Mouse (Mus musculus): ENCODE measurements around the gene Tuba1b.

The Tuba1b gene

DNA sequence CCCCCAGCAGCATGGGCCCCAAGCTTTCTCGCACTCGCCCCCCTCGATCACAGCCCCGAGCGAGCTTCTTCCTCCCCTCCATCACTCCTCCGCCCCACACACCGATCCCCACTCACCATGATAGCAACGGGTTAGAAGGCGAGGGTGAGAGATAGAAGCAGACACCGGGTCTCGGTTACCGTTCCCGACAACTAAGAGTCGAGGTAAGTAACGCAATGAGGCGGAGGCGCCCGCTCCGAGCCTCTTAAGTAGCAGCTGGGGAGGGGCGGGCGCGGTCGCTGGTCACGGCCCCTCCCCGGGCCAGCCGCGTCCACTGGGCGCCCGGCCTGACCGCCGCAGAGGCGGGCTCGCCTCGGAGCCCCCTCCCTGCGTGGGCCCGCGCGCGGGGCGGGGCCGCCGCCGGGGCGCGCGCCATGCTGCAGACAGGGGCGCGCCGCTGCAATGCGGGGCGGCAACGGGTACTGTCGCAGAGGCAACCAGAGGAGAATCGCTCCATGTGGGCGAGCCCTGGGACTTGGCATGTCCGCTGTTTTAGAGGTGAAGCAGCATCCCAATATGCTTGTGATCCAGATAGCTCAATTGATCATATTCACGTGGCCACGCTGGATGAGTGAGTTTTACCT lies at the start of gene Tuba1b:
Tuba1b (minus strand) TSS at position 349 of the 623 bp plus-strand sequence.
- TF ChIP-seq GATA4 (IDR thresholded peaks at IDR 0.05; ENCODE audit: insufficient replicate concordance, low read length) = no peak

DNA sequence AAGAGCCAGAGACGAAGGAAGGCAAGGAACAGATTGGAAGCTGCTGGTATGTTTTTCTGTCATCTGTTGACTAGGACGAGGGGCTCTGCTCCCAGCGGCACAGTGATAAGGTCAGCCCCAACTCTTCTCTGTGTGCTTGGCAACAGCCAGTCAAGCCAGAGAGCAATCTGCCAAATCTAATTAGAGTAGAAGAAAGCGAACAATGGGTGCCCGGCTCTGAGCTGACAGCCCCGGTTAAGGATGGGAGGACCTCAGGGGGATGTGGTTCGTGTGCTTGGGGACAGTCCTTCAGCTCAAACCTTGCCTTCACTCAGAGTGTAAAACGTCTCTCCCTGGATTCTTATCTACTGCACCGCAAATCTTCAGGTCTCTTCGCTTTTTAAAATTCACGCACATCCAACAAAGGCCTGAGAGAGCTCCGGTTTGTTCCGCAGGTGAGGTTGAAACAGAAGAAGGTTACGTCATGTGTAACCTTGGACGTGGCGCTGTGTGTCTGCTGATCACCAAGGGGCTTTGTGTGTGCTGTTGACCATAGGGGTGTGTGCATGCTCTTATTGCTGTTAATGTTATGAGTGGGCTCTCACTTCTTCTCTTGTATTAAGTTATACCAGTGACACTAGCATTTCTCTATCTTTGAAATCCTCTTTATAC lies 49.2 kb upstream of the Tuba1b start:
- TF ChIP-seq GATA4 (IDR thresholded peaks at IDR 0.05; ENCODE audit: insufficient replicate concordance, low read length) = no peak

DNA sequence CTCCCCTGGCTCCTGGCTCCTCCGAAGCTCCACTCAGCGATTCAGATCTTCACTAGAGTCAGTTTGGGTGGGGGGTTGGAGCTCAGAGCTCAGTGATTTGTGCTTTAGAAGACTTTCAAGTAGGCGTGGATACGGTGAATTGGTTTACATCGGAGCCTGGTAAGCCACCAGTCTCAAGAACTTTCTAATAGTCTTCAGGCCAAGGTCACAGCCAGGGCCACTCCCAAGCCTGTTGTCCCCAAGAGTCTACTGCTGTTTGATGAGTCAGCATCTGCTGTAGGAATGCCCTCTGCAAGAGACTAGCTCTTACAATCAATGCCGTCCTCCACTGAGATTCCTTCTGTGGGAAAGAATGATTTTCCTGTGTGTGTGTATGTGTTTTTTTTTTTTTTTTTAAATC lies 47.7 kb upstream of the Tuba1b start:
- TF ChIP-seq GATA4 (IDR thresholded peaks at IDR 0.05; ENCODE audit: insufficient replicate concordance, low read length) = no peak

DNA sequence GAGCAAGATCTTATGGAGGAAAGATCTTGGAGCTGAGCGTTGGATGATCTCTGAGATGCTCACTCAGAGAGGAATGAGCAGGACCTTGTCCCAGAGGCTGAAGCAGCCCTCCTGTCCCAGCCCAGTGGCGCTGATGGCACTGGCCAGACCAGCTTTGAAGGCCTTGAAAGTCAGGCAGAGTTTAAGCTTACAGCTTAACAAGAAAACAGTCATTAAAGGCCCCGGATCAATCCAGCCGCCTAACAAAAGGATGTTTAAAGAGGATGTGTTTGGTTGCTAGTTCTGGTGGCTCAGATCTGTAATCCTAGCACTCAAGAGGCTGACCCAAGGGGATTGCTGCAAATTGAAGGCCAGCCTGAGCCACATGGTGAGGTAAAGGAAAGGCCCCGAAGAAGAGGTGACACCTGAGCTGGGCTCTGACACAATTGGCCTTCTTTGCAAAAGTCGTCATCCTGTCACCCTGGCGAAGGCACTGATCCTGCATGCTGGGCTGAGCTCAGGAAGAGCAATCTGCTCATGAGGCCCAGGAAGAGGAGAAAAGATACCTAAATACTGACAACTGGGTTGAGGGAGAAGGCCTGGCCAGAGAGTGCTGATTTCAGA lies 45.7 kb upstream of the Tuba1b start:
- TF ChIP-seq GATA4 (IDR thresholded peaks at IDR 0.05; ENCODE audit: insufficient replicate concordance, low read length) = no peak

DNA sequence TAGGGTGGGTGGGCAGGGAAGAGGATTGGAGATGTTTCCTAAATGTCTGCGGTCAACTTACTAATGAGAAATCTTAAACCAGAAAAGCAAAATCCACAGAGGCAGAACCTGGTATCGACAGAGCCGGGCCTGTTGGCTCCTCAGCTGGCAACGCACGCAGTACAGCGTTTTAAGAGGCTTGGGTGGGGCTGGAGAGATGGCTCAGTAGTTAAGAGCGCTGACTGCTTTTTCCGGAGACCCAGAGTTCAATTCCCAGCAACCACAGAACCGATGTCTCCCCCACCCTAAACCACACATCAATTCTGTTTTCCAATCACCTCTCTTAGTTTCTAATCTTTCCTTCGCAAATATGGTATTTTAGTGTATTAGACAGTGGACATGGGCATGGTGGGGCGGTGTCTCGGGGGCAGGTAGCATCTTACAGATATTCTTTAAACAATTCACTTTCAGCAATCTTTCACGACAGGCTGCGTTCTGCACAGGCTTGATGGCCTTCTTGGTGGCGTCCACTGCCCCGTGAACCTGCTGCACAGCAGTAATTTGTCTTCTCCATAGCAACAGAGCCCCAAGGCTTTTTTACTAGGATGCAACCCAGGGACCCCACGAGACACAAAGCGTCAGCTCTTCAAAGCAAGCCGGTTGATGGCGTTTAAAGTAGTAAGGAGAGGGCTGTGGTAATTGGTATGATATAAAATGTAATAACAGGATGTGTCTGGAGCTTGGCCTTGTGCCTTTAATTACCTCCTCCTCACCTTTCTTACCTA lies 44.2 kb upstream of the Tuba1b start:
- no peak for TF ChIP-seq GATA4 (IDR thresholded peaks at IDR 0.05; ENCODE audit: insufficient replicate concordance, low read length)

DNA sequence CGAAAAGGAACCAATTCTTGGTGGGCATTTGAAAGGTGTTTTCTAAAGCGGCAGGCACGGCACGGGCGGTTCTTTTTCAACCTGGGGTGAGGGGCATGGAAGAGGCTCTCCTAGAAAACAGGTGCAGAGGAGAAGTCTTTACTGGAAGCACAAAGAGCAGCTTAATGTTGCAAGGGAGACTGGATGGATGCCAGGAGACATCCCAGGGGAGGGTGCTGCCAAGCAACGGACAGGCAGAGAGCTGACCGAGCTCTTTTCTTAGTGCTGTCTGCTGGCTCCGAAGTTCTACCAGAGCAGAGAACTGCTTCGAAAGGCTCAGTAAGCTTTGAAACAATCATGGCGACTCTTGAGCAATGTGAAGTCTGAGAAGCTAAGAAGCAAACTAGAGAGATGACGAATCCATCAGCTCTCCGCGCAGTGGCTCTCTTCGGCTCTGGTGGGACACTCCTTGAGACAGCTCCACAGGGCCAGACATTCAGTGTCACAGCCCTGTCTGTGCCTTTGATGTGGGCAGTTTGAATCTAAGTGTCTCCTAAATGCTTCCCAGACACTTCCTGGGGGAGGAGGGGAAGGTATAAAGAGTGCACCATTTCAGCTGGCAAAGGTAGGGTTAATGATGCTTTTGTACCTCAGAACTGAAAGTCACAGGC lies 43.5 kb upstream of the Tuba1b start:
- TF ChIP-seq GATA4 (IDR thresholded peaks at IDR 0.05; ENCODE audit: insufficient replicate concordance, low read length) = no peak

DNA sequence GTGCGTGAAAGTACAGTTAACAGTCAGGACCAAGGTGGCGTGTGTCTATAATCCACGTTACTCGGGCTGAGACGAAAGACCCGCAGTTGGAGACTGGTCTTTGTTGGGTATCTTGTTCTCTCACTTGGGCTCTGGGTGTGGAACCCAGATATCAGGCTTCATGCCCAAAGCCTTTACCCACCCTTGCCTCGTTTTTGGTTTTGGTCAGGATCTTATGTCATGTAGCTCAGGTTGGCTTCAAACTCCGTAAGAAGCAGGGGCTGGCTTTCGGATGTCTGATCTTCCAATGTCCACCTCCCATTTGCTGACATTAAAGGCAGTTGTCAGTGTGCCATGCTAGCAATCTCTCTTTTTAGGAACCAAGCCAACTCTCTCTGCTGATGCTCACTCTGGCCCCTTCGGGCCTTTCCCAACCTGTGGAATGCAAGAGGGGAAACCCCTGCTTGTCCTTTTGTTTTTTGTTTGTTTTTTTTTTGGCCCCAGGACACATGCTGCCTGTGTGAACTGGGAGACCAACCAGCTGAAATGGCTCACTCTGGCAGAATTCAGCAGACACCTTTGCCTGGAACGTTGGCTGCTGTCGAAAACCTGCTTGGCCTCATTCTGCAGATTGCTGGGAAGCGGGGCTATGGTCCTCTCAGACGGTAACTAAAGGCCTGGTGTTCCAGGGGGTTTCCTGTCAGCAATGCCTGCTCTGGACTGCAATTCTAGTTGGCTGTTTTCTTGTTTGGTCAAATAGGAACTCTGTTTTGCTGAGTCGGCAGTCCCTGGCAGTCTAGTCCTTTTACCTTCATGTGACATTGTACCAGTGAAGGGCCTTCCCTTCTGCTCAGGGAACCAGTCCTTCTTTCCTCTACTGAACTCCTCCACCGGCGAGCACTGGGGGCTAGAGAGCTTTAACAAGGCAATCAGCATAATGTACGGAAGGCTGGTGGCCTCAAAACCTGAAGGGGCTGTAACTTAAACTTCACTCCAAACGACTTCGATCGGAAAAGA lies 42.7 kb upstream of the Tuba1b start:
- TF ChIP-seq GATA4 (IDR thresholded peaks at IDR 0.05; ENCODE audit: insufficient replicate concordance, low read length) = no peak

DNA sequence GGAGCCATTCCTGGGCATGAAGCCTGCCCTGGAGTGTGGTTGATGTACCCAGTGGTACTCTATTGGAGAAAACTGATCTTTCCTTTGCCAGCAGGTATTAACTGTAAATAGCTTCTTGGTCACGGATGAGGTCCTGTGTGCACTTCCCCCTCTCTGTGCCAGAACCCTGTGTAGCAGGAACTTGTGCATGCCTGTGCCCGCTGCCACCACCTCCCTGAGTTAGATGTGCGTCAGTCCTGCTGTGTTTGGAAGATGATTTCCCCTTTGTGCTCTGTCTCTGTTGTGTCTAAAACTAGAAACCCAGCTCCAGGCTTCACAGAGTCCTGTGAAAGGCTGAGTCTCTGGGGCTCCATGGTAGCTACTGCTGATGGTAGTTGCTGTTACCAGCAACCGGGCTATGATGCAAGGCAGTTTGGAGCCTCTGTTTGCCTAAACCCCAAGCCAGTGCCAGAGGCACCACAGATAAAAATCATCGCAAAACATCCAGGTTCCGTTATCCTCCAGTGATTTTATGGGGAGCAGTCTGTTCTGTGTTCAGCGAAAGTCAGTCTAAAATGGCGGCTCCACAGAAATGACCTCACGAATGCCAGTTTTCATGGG lies 38.8 kb upstream of the Tuba1b start:
- no peak for TF ChIP-seq GATA4 (IDR thresholded peaks at IDR 0.05; ENCODE audit: insufficient replicate concordance, low read length)

DNA sequence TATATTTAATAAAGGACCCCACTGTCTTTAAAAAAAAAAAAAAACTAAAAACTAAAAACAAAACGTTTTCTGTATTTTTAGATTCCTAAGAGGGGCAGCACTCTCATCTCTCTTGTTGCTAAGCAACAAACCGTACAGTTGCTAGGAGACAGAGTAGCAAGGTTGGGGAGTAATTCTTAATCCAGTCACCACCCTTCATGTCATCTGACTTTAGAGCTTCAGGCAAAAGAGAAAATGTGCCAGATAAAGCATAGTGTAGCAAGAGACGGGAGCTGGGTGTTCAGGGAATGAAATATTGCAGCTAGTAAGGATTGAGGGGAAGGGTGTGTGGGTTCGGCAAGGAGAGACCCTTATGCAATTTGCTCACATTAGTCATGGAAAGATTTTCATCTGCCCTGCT lies 36.7 kb upstream of the Tuba1b start:
- TF ChIP-seq GATA4 (IDR thresholded peaks at IDR 0.05; ENCODE audit: insufficient replicate concordance, low read length) = no peak

DNA sequence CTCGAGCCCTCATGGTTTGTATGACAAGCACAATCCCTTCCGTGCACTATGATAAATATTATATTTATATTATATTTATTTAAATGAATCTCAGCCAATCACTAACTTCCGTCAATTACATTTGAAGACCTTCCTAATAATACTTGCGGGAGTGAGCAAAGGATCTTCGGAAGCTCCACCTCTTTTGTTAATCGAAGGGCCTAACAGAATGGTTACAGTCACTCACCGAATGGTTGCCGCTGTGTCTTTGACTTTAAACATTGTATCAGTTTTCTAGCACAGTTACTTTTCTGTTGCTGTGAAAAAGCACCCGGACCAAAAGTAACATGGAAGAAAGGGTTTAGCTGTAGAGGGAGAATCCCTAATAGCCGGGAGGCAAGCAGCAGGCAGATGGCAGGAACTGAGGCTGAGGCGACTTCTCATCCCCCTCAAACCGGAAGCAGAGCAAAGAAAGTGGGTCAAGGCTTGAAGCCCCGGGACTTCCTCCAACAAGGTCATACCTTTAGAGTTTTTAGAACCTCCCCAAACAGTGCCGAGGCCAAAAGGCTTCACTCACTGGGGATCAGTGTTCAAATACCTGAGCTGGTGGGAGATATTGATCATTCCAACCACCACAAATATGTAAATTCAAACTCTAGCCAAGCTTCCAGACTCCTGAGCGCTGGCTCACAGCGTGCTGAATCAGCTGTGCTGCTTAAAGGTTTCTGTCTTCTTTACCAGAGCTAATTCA lies 35.2 kb upstream of the Tuba1b start:
- no peak for TF ChIP-seq GATA4 (IDR thresholded peaks at IDR 0.05; ENCODE audit: insufficient replicate concordance, low read length)

DNA sequence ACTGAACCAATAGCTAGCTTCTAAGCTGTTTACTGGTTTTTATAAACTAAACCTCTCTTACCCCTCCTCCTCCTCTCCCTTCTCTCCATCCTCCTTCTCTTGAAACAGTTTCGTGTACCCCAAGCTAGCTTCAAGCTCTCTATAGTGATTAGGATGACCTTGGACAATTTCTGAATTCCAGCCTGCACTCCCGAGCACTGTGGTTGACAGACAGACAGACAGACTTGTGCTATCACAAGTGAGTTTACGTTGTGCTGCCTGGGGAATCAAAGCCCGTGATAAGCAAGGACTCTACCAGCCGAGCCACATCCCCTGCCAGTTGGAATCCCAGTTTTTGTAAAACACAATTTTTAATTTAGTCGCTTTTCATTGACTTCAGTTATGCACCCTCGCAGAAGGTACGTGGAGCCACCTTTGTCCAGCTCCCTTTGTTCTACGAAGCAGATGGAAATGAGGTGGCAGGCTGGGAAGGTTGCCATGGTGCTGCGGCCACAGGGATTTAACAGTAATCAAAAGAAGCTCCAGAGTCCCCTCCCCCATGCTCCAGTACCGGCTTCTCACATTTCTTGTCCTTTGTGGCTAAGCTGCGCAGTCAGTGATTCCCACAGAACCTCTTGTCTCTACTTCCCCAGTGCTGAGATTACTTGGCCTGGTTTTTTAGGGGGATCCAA lies 34.5 kb upstream of the Tuba1b start:
- no peak for TF ChIP-seq GATA4 (IDR thresholded peaks at IDR 0.05; ENCODE audit: insufficient replicate concordance, low read length)

DNA sequence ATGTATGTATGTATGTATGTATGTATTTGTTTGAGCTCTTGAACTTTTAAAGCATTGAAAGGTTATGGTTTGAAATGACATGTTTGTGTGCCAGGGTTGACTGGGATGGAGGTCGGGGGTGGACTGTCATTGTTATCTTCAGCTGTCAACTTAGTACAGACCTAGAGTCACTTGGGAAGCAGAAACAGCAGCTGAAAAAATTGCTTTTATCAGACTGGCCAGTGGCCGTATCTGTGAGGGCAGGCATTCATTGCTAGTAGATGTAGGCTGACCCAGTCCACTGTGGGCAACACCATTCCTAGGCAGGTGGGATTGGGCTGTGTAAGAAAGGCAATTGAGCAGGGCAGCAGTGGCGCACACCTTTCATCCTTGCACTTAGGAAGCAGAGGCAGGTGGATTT lies 25.2 kb upstream of the Tuba1b start:
- no peak for TF ChIP-seq GATA4 (IDR thresholded peaks at IDR 0.05; ENCODE audit: insufficient replicate concordance, low read length)
